Mouse (Mus musculus) liver, postnatal 0 days (tissue): Measurements from ENCODE around the gene Xbp1.

ENCODE experiments used
- CTCF ChIP-seq: sonication (generic); IDR thresholded peaks from 2 replicates; pipeline ENCODE4 v1.5.1; 2016; ENCODE audit warnings: antibody characterized with exemption, low read depth
- EP300 ChIP-seq: IDR thresholded peaks from 2 replicates; pipeline ENCODE4 v1.6.1; 2016; ENCODE audit warnings: antibody characterized with exemption, low read depth, mild to moderate bottlenecking

DNA sequence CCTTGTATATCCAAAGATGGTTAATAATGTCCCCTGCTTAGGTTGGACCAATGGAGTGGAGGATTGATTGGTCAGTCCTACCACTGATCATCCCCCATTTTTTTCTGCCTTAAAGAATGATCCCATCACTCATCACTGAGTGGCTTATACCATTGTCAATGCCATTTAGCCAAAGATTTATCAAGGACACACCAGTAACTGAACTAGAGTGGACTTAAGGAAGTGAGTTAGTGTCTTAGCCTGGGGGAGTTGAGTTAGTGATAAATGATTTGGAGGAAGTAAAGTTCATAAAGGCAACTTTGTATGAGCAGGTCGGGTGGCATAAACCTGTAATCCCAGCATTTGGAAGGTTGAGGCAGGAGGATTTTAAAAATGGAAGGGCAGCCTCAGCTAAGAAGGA, 22.8 kb downstream of the Xbp1 start:
- TF ChIP-seq CTCF (no peak), EP300 (no peak)
